Mouse (Mus musculus) brown adipose tissue, adult 24 weeks (tissue): ENCODE data around the gene Noct. TPM values are rescaled to one million over a fixed set of nuclear protein-coding genes. Genes with fewer than 3 reads are reported as not detected.
A peak's percentile ranks its signal among the peaks of the same experiment; 100 is the strongest.

ENCODE experiments used
- H3K27ac ChIP-seq: fragments of 200-500 bp; replicated peaks from 2 replicates; pipeline ENCODE4 v1.5.1; 2012; ENCODE audit warnings: low read depth, mild to moderate bottlenecking, low read length
- H3K4me1 ChIP-seq: fragments of 200-500 bp; 2 replicates; pipeline ENCODE4 v1.6.1; 2012; ENCODE audit warnings: low read length, mixed read lengths; ENCODE audit not compliant: control insufficient read depth, insufficient read depth, insufficient read length
- H3K4me3 ChIP-seq: fragments of 200-500 bp; 2 replicates; pipeline ENCODE4 v1.5.1; 2012; ENCODE audit warnings: low read depth, mild to moderate bottlenecking, low read length, moderate library complexity; ENCODE audit not compliant: insufficient read depth
- polyA plus RNA-seq: library from polyadenylated mRNA; stranded (reverse); fragments of >200 nt; gene quantifications from 2 replicates; pipeline ENCODE4 v1.2.4, GENCODE M21; 2012; ENCODE audit not compliant: missing spikeins, insufficient read depth, insufficient read length

Gene Noct
- polyA plus RNA-seq, 1 experiment = 38.8 TPM

- no peak overlapping the region for H3K4me3 ChIP-seq
- no peak overlapping the region for H3K27ac ChIP-seq
- no peaks in the 10 kb centered on the region; the same call in 1 of the 2 replicates for H3K4me1 ChIP-seq
Measured at GRCm38 (mm10) chr3:51219213-51219612, 5.0 kb upstream of the Noct start.

GRCm38 (mm10) chr3:51220846-51221245 lies 3.4 kb upstream of the Noct start:
- no peaks in the 10 kb centered on the region; the same call in 1 of the 2 replicates for H3K4me1 ChIP-seq
- H3K4me3 ChIP-seq = no peak overlapping the region
- no peak overlapping the region for H3K27ac ChIP-seq

DNA sequence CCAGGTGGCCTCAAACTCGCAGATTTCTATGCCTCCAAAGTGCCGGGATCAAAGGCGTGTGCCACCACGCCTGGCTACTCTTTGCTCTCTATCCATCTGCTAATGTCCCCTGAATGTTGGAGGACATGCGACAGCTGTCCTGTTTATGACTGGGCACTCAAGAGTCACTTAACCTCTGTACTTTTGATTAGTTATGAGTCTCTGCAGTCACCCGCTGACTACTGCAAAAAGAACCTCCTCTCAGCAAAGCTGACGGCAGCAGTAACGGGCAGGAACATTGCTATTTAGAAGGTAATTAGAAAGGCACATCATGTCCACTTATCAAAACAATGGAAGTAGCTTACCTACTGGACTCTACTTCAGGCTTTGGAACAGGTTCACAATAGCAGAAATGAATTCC lies 2.4 kb upstream of the Noct start:
- Histone ChIP-seq H3K27ac (no peak overlapping the region), H3K4me3 (no peak overlapping the region), H3K4me1 (peaks cover 6% of the 10 kb centered on the region; the same call in 1 of the 2 replicates)

DNA sequence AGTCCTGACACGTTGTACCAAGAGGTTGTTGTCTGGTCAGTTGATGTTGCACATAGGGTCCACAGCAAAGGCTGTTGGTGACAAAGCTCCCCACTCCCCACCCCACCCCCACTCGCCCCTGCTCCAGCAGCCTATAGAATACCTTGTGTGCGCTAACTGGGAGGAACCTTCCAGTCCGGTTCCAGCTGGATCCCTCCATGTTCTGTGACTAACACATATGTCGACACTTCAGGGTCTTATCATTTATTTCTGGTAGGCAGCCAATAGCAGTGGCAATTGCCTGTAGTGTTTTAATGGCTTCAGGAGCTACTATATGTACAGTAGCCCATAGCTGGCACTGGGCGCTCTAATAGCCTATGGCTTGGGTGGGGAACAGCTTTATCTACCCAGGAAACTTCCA lies 1.9 kb upstream of the Noct start:
- no peak overlapping the region for H3K27ac ChIP-seq
- H3K4me1 ChIP-seq = peaks cover 8% of the 10 kb centered on the region
- no peak overlapping the region for H3K4me3 ChIP-seq

DNA sequence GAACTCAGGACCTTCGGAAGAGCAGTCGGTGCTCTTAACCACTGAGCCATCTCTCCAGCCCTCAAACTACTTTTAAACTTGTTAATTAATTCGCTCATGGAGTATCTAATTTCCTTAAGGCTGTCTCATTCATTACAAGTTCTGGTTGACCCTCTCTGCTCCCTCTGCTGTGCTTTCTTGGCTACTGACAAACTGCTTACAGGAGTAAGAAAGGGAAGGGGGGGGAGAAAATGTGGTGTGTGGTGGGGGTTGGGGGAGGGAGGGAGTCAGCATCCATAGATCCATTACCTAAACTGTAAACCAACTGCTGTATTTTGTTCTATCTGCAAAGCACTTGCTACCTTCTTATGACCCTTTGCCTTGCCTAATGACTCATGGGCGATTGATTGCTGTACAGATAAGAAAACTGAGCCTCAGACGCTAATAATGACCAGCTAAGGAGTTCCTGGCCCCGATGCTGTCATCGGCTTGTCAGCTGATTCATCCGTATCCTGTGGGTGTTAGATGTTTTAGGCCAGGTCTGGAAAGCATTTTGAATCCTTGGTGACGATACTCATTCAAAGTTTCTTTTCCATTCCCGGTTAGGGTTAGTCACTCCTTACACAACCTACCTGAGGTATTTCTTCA lies 1.3 kb upstream of the Noct start:
- peaks cover 11% of the 10 kb centered on the region for H3K4me1 ChIP-seq
- no peak overlapping the region for H3K4me3 ChIP-seq
- peak overlapping the region; percentile 96 for H3K27ac ChIP-seq

- Histone ChIP-seq H3K4me1 (peaks cover 11% of the 10 kb centered on the region), H3K27ac (peak overlapping the region; percentile 96), H3K4me3 (peak overlapping the region; percentile 67)
Measured at GRCm38 (mm10) chr3:51223556-51223955, 691 bp upstream of the Noct start.

- Histone ChIP-seq H3K4me1 (peaks cover 14% of the 10 kb centered on the region), H3K4me3 (peak overlapping the region; percentile 67), H3K27ac (peak overlapping the region; percentile 96)
Measured at GRCm38 (mm10) chr3:51225226-51225750, 1.0 kb downstream of the Noct start.

DNA sequence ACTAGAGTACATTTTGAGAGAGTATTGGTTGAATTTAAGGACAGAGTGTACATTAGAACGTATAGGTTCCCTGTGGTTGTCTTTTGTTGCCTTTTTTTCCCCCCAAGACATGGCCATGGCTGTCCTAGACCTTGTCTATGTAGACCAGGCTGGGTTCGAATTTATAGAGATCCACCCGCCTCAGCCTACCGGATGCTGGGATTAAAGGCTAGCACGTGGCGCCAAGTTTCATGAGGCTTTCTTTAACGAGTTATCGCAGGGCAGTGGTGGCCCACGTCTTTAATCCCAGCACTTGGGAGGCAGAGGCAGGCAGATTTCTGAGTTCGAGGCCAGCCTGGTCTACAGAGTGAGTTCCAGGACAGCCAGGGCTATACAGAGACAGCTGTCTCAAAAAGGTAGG lies 1.7 kb downstream of the Noct start:
- H3K4me3 ChIP-seq = peak overlapping the region; percentile 54
- H3K27ac ChIP-seq = peak overlapping the region; percentile 52
- H3K4me1 ChIP-seq = peaks cover 14% of the 10 kb centered on the region

DNA sequence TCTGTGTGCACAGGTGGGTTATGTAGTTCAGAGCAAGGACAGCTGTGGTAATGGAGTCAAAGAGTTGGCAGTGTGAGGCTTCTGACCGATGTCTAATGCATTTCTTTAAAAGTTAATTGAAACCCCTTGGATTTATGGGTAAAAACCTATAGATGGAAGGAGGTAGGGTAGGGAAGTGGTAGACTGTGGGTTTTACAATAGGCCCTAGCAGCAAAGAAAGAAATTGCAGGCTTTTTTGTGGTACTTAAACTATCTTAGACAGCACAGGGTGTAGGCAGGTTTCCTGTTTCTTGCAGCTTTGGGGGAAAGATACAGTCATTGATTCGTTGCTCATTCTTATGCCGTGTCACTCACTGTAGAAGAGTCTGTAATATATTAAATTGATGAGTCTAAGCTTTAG lies 2.4 kb downstream of the Noct start:
- H3K4me3 ChIP-seq = peak overlapping the region; percentile 54
- peak overlapping the region; percentile 52 for H3K27ac ChIP-seq
- H3K4me1 ChIP-seq = peaks cover 17% of the 10 kb centered on the region

DNA sequence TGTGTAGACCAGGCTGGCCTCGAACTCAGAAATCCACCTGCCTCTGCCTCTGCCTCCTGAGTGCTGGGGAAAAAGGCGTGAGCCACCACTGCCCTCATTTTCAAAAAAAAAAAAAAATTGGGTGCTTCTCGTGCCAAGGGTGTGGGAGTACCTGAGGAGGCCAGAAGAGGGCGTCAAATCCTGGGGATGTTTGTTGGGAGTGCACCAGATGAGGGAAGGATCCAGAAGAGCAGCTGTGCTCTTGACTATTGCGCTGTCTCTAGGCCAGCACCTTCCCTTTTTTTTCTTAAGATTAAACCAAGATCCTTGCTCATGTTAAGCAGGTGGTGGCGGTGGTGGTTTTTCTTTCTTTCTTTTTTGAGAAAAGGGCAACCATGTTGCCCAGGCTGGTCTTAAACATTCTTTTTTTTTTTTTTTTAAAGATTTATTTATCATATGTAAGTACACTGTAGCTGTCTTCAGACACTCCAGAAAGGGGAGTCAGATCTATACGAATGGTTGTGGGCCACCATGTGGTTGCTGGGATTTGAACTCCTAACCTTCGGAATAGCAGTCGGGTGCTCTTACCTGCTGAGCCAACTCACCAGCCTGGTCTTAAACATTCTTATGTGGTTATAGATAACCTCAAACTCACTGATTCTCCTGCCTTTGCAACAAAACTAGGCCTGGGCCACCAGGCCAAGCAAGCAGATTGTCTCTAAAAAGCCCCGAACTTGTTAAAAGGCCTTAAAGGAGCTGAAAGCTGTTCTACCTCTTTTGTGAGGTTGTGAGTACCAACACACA lies 4.0 kb downstream of the Noct start:
- Histone ChIP-seq H3K4me3 (no peak overlapping the region), H3K27ac (0 out of 2 replicates have a peak overlapping the region, but pooled peaks have one; percentile 5), H3K4me1 (peaks cover 17% of the 10 kb centered on the region)

- H3K27ac ChIP-seq = no peak overlapping the region
- H3K4me1 ChIP-seq = peaks cover 17% of the 10 kb centered on the region
- no peak overlapping the region for H3K4me3 ChIP-seq
Measured at GRCm38 (mm10) chr3:51228821-51229205, 4.6 kb downstream of the Noct start.

- Histone ChIP-seq H3K4me1 (peaks cover 17% of the 10 kb centered on the region), H3K27ac (no peak overlapping the region), H3K4me3 (no peak overlapping the region)
Measured at GRCm38 (mm10) chr3:51229226-51229625, 5.0 kb downstream of the Noct start.

GRCm38 (mm10) chr3:51230146-51230835 lies 6.0 kb downstream of the Noct start:
- Histone ChIP-seq H3K4me3 (no peak overlapping the region), H3K4me1 (peaks cover 17% of the 10 kb centered on the region), H3K27ac (0 out of 2 replicates have a peak overlapping the region, but pooled peaks have one; percentile 4)

GRCm38 (mm10) chr3:51230886-51231285 lies 6.6 kb downstream of the Noct start:
- Histone ChIP-seq H3K27ac (0 out of 2 replicates have a peak overlapping the region, but pooled peaks have one; percentile 15), H3K4me1 (peaks cover 17% of the 10 kb centered on the region), H3K4me3 (no peak overlapping the region)

GRCm38 (mm10) chr3:51231499-51231898 lies 7.3 kb downstream of the Noct start:
- peak overlapping the region; percentile 15; the same call in 1 of the 2 replicates for H3K27ac ChIP-seq
- peaks cover 12% of the 10 kb centered on the region for H3K4me1 ChIP-seq
- H3K4me3 ChIP-seq = no peak overlapping the region
